Mouse (Mus musculus) left cerebral cortex, postnatal 25 days (tissue): Measurements from ENCODE around the gene Slc9a8. TPM values are rescaled to one million over a fixed set of nuclear protein-coding genes. Genes with fewer than 3 reads are reported as not detected.

Experiments used
- total RNA-seq, 2 experiments: library from RNA; stranded (reverse); gene quantifications; 2 replicates each; pipeline ENCODE4 v1.2.3; 2021

Gene Slc9a8
- total RNA-seq, 2 experiments from 2014 or later, result 24.7 to 31.0 TPM

Other genes starting within 250 kb of the Slc9a8 start
- 100 to 1,000 TPM; 192 to 207 TPM for gene Kcnb1, start 231.6 kb upstream of the Slc9a8 start, total RNA-seq
- gene Ptgis, start 181.1 kb upstream of the Slc9a8 start, total RNA-seq, result 1 to 10 TPM; 1.6 to 2.7 TPM
- gene B4galt5, start 72.5 kb upstream of the Slc9a8 start, total RNA-seq, result 10 to 100 TPM; 56.4 to 57.8 TPM
- 10 to 100 TPM; 59.7 to 61.3 TPM for gene Rnf114, start 70.9 kb downstream of the Slc9a8 start, total RNA-seq
- gene Spata2, start 71.2 kb downstream of the Slc9a8 start, total RNA-seq, result 10 to 100 TPM; 72.0 to 74.4 TPM
- under 1 TPM; 0.57 to 0.94 TPM for gene Snai1, start 116.5 kb downstream of the Slc9a8 start, total RNA-seq
- 100 to 1,000 TPM; 254 to 264 TPM for gene Ube2v1, start 210.4 kb downstream of the Slc9a8 start, total RNA-seq
- gene Gm20431, start 239.8 kb downstream of the Slc9a8 start, total RNA-seq, result 10 to 100 TPM; 43.9 to 47.8 TPM